Mouse (Mus musculus) adrenal gland, adult 18-20 months (tissue): ENCODE data around the gene Col6a6. TPM values are rescaled to one million over a fixed set of nuclear protein-coding genes. Genes with fewer than 3 reads are reported as not detected.

Experiments
- DNase-seq, 2 experiments: peaks; one replicate each; pipeline ENCODE4 v3.0.0; 2021 to 2022; ENCODE audit warnings: low spot score in 2 of 2
- total RNA-seq, 2 experiments: library from RNA; stranded (reverse); gene quantifications; 1 replicate in 1 of 2; 2 replicates in 1 of 2; pipeline ENCODE4 v1.2.3; 2021

Col6a6 gene
- total RNA-seq, 2 experiments from 2014 or later = 0.96 to 2.1 TPM

DNA sequence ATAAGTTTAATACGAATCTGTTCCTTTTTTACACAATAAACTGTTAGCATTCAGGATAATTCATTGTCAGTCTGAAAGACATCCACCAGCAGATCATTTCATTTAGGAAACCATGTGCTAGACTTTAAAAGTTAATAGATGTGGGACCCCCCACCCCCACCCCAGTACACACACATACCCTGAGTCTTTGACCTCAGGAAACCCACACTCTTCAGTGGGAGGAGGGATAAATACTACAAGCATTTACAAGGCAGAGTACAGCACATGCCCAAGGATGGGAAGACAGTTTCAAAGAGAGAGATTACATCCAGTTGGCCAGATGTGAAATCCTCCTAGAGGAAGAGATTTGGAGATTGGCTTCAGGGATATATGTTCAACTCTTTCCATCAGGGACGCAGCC, 87.5 kb downstream of the Col6a6 start:
- no peak for DNase-seq

DNA sequence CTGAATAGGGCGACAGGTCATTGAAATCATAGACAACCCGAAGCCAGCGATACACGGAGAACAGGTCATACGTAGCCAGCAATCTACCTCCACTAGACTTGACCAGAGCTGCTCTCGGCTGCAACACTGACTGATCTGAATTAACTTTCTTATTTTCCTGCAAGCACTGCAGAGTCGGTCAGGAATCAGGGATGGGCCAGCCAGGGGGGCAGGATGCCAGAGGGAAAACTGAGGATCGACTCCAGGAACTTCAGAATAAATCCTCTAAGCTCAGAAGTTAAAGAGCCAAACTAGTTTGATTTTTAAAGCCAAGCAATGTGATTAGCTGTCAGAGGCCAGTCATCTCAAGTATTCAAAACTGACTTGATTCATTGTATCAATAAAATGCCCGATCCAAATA, 88.5 kb downstream of the Col6a6 start:
- DNase-seq = no peak

DNA sequence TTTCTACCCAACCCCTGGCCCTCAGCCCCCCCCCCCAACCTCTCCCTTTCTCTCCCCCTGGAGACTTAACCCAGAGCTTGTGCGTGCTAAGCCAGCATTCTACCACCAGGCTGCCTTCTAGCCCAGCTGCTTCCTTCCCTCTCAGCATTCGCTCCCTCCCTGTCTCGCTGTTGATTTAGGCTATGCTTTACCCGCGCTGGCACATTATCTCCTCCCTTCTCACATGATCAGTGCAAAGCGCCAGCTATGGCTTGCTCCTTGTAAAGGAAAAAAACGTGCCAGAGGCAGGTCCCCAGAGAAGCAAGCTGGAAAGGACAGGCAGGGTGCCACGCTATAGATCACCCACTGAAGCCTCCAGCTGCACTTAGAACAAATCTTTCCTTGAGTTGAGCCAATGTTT, 90.5 kb downstream of the Col6a6 start:
- no peak for DNase-seq

DNA sequence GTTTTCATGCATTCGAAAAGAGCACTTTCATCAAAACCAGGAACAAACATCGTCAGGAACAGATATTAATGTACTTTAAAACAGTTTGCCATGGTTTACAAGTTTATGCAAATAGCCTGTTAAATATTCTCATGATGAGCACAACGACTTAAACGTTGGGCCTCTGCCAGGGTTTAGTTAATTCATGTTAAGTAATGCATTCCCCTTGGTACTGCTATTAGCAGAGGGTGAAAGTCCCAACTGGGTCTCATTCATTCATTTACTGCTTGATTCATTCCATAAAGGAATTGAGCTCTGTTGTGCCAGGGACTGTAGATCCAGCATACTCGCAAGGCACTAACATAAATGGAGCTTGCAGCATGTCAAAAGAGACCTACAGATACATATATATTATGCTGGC, 92.8 kb downstream of the Col6a6 start:
- DNase-seq = no peak

DNA sequence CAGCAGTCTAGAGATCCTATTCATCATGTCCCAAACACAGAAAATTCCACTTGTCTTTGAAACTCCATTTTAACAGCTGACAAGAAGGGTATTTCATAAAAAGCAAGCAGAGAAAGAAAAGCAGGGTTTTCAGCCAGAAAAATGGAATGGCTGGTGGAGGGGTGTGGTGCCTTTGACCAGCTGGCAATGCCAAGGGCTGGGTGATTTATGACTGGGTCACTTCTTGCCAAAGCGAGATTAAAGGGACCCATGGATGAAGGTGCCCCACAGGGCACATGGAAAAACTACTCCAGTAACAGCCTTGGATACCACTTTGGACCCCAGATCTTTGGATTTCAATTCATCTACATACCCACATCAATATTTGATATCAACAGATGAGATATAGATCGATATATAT, 93.3 kb downstream of the Col6a6 start:
- DNase-seq = no peak

DNA sequence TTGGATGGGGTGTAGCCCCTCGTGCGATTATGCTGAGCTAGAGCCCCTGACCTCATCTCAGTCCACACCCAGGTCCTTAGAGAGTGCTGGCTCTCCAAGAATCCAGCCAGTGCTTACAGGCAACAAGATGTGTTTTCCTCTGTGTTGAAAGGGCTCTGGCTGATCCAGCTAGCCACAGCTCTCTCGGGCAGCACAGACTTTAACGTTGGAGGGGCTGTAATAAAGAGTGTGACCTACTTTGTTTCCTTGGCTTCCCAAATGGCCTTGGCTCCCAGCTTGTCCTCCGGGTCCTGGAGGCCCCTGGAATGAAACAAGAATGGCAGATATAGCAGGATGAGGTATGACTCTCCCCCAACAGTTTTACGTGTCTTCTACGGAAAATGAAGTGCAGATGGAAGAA, 96.0 kb downstream of the Col6a6 start:
- DNase-seq = no peak

DNA sequence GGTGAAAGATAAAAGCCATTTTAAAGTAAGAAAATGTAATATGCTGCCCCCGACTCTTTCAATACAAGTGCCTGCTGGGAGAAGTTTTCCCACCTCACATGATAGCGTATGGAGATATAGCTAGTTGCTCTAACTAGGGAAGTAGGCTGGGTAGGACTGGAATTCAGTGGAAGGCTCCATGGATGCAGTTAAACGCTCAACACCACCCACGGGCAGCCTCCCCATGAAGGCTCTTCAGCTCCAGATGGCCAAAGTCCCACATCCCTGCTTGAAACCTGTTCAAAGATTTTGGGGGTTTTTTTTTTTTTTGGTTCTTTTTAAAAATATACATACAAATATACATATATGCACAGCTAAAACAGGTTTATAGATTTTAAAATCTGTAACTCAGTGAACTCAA, 107.5 kb downstream of the Col6a6 start:
- DNase-seq = no peak

DNA sequence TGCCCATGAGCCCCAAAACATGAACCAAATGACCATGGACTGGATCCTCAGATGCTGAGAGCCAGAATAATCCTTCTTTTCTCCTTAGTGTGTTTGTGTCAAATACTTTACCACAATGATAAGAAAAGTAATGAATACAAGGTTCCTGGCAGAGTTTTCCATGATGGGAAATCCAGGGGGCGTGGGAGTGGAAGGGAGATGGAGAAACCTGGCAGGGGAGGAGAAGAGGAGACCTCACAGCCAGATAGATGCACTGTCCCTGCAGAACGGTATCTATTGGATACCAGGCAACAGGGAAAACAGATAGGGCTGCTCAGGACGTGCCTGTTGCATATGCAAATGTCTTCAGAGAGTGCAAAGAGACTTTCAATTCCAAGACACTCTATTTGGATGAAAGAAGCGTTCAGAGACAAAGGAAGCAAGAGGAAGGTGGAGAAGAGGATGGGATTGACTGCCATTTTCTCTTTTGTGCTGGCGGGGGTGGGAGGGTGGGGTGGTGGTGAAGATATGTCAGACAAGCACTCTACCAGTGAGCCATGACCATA, 108.0 kb downstream of the Col6a6 start:
- no peak for DNase-seq

DNA sequence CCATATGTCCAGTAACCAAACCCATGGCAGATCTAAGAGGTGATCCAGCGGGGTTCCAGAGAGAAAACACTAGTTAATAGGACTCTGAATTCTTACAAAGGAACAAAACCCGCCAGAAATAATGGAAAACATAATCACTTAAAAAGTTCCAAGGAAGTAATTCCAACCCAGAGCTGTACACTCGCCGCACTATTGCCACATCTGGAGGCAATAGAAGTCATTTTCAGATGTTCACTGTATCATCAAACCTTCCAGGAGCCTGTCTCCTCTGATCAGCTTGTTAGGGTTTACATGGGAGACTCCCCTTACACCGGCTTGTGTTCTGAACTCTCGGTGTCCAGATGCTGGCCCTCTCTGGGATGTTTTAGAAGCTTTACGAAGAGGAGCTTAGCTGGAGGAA, 108.6 kb downstream of the Col6a6 start:
- DNase-seq = no peak

DNA sequence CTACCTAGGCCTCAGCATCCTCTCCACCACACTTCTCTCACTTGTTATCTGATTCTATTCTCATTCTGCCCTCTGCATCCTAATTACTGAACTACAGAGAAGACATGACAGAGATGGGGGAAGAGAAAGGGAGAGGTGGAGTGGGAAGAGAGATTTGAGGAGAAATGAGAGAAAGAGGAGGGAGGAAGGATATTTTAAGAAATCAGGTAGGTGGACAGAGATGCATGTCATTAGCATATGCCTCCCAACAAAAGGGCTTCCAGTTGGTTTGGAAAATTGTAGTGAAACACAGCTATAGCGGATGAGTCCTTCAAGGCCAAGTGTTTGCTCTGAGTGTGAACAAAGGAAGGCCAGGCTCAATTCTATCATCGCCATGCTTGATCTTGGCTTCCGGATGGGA, 115.9 kb downstream of the Col6a6 start:
- DNase-seq = no peak

DNA sequence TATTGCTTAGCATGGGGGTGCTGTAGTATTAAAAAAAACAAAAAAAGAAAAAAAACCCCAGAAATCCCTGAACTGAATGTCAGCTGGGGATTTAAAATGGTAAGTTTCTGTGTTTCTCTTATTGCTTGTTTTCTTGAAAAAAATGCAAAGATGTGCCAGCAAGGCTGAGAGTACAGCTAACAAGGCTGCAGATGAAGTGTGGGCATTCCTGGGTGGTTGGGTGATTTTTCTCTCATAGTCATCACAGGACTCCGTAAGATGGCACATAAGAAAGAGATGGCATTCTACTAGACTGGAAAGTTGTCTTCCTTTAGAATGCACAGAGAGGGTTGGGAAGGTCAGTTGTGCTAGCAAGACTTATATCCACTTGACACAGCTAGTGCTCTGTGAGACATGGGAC, 122.9 kb downstream of the Col6a6 start:
- no peak for DNase-seq

DNA sequence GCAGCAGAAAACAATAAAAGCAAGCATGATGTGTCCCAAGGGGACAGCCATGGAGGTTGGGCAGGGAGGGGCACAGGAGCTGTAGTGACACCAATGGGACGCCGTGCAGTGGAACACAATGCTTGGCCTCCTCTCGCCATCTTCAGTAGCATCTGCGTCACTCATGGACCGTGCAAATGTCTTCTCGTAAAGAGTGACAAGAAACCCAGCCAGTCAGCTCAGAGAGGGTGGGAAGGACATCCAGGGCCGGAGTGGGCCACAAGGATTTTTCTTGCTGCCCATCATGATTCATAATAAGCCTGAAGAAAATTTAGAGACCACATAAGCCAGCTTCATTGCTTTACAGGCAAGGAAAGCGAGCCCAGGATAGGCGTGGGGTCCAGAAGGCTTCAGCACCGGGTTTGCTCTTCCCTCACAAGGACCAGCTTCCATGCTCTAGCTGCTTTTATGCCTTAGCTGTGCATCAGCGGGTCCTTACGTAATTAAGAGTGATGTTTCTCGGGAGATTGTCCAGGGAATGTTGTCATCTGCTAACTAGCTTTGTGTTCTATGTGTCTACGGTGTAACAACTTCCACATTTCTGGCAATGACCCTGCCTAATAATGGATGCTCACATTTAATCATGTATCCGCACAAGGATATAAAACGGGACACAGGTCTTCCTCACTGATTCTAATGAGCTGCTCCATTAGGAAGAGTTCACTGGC, 123.6 kb downstream of the Col6a6 start:
- no peak for DNase-seq

DNA sequence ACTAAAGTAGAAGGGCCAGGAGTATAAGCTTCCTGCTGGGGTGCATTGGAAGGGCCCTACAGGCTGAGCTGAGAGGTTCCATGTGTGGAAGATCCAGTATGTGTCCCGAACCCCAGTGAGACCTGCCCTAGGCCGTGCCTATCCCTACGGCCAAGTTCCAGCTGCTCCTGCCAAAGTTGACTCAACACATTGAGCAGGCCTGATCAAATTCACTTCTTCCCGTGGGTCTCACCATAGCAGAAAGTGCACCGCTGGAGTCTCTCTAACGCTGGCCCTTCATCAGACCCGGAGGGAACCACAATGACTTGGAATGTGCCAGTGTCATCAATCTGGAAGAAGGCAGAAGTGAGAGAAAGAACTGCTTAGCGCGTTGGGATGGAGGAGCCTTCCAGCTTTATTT, 126.0 kb downstream of the Col6a6 start:
- no peak for DNase-seq

DNA sequence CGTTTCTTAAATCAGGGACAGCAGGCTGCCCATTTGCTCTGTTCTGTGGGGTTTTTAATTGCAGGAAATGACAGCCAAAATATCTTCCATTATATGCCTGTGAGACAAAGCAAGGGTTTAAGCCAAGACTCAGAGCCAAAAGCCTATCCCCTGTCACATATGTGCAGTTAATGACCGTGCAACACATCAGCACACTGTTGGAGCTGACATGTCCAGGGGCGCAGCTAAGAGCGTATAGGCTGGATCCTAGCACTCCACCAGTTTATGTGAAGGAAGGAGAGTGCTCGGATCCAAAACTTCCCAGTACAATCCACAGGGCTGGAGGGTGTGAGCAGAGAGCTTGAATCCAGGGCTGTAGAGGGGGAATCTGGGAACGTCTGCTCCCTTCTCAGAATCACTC, 127.3 kb downstream of the Col6a6 start:
- DNase-seq = no peak

DNA sequence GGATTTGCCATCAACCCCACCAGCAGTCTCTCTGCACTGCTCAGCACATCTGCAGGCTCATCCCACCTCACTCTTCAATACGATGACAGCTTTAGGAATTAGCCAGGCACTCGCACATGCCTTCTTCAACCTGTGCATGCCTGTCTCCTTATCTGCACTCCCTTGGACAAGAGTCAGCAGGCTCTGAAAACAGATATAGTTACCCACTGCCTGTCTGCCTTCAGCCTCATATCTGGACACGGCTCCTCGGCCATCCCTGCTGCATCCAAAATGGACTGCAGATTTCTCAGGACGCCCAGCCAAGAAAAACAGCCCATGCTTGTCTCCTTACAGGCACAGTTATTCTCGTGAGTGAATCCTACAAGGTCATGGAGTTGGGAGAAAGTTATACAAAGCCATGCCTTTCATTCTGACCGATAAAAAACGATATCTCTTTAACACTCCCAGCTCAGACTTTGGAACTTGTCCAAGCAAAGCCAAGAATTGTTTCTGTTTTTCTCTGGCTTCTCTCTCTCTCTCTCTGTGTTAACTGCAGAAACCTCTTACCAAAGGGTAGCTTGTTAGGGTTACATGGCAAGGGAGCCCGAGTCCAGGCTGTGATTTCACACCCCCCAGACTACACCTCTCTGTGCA, 130.1 kb downstream of the Col6a6 start:
- DNase-seq = no peak

DNA sequence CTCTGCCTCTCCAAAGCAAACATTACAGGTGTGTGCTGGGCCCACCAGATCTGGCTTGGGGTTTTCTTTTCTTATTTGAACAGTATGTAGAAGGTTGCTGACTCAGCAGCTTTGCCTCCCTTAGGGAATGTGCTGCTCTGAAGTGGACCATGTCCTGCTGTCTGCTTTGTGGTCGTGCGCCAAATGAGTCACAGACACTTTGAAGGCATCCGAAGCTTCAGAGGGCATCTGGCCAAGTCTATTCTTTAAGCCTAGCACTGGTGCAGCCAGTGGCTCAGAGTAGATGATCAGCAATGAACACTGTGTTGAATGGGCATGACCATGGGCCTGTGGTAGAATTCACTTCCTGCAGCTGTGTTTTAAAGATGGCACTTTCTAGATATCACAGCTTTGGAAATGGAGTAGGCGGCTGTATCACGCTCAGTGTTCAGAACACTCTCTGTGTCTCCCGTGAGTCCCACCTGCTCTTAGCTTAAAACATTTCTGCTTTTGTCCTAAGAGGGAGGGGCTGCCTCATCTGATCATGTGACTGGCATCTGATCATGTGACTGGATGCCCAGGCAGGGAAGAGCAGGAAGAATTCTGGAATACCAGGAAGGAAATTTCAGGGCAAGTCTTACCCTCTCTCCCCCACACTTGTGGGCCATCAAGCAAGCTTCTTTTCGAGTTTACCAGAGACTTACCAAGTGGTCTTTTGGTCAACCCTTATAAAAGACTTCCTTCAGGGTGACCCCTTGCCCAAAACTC, 131.0 kb downstream of the Col6a6 start:
- peak in 1 of 2 experiments; percentile 12 for DNase-seq

DNA sequence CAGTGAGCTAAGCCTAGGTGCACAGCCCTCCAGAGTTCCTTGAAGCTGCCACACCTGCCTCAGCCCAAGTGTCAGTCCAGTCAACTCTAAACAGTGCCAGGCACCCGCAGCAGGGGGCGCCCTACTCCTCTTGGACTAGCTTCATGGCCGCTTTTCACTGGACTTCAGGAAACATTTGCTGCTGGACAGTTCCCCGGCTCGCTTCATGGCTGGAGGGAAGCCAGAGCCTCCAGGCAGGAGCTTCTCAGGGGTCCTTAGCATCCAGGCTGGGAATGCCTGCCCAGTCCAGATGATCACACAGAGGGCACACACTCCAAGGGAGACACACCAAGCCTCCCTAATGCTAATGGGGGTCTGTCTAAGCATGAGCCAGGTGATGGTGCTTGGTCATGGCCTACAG, 134.1 kb downstream of the Col6a6 start:
- DNase-seq = peak; percentile 85 to 88

DNA sequence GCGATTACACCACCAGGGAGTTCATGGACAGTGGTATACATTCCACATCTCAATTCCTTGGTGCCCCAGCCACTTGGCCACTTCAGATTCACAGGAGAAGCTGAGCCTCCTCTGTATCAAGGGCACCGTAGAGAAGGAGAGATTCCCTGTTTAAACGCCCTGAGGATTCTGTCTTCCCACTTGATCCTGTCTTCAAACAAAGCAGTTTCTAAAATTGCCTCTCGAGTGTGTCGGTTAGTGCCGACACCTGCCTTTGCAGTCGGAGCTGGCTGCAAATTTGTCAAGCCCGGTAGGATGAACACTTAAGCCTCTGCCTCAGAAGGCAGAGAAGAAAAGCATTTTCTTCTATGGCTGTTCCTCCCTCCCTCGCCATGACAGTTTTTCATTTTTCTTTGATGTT, 134.9 kb downstream of the Col6a6 start:
- no peak for DNase-seq

DNA sequence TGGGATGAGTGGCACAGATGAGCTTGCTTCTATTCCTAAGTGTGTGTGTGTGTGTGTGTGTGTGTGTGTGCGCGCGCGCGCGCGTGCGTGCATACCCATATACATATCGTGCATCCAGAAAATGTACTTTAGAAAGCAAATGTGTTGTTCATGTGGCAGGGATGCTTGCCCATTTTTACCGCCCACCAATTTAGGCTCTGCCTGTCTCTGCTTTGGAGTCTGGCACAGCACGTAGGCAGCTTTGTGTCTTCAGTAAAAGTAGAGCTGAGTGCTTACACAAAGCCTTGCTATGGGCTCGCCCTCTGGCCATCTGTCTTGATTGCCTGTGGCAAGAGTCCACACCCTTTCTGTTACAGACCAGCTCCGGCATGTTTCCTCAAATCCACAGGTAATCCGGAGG, 135.5 kb downstream of the Col6a6 start:
- DNase-seq = no peak

DNA sequence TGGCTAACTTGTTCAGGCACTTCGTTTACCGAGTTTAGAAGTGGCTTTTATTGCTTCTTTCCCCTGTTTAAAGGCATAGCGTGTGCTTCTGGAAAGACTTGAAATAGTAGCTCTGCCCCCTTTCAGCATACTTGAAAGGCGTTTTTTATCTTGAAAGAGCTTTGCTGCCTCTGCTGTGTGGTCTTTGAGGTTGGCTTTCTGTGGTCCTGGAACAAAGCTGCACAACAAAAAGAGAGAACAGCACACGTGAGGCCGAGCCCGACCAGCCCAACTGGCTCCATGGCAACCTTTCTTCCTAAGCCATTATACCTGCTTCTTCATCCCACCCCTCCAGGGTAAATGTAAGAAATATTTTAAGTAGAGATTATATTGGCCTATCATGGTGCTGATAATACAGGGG, 138.5 kb downstream of the Col6a6 start:
- DNase-seq = no peak

DNA sequence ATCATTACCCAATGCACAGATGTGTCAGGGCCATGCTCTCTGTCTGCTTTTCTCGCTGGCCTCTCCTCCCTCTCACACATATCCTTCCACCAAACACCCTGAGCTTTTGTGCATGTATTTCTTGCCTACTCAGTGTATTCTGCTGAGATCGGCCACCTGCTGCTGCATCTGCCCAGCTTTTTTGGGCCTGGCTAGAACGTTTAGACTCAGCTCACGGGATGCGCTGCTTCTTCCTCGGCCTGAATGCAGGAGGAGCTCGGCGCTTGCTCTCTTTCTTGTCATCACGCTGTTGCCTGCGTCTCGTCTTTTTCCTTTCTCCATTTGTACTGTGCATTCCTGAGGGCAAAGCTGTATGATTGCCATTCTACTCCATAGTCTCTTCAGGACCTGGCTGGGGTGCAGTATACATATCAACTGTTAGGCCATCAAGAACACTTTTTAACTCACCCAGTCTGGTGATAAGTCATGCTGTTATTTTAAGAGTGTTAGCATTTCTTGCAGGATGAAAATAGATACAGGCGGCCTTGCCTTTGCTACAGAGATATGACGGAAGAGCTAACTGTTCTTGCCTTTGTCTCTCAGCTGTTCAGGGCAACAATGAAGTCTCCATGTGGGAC, 143.3 kb downstream of the Col6a6 start:
- DNase-seq = no peak

DNA sequence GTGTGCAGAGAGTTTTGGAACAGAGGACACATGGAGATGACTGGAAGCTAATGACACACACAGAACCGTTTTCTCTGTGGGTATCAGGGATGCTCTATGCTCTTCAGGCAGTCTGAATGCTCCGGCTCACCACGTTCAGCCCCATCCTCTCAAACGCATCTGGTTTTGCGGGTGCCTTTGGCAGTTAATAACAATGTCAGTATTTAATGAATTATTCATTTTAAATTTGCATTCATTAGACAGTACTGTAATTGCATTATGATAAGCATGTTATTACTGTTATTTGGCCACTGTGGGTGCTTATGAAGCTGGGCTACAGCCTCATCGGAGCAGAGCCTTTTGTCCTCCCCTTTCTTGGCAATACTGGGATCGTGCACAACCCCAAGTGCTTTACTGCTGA, 146.6 kb downstream of the Col6a6 start:
- no peak for DNase-seq
